Mouse (Mus musculus) activated CD4-positive, CD25-positive, alpha-beta regulatory T cell, adult 9 weeks (primary cell): ENCODE measurements around the gene Cfap61. TPM values are rescaled to one million over a fixed set of nuclear protein-coding genes. Genes with fewer than 3 reads are reported as not detected.

Experiments
- polyA plus RNA-seq: library from polyadenylated mRNA; unstranded; fragments of 100-300 nt; shearing (Covaris generic); gene quantifications from one replicate; pipeline ENCODE4 v1.2.1, GENCODE M21; 2017

Cfap61 gene
- polyA plus RNA-seq = not detected

GRCm38 (mm10) chr2:145934339-145935231, at the start of gene Cfap61, which contains the start of gene Crnkl1:
Gene Cfap61 (plus strand): TSS chr2:145934784.
Gene Crnkl1 (minus strand): TSS chr2:145935014.

GRCm38 (mm10) chr2:145901861-145902260, 32.7 kb upstream of the Cfap61 start, which contains the start of gene Naa20:
Gene Naa20 (plus strand): TSS chr2:145902099.

GRCm38 (mm10) chr2:146221076-146221928, 286.7 kb downstream of the Cfap61 start, which contains the start of gene Insm1:
Gene Insm1 (plus strand): TSS chr2:146221921.

Other genes starting within 250 kb of the Cfap61 start
- 145 TPM for gene Naa20, start 32.7 kb upstream of the Cfap61 start, polyA plus RNA-seq
- 62.3 TPM for gene Crnkl1, start 230 bp downstream of the Cfap61 start, polyA plus RNA-seq